Mouse (Mus musculus): ENCODE measurements around the gene Tmem30b. TPM values are rescaled to one million over a fixed set of nuclear protein-coding genes. Genes with fewer than 3 reads are reported as not detected.

The Tmem30b gene
- polyA plus RNA-seq, 1 experiment from 2014 or later, result 0.21 TPM

DNA sequence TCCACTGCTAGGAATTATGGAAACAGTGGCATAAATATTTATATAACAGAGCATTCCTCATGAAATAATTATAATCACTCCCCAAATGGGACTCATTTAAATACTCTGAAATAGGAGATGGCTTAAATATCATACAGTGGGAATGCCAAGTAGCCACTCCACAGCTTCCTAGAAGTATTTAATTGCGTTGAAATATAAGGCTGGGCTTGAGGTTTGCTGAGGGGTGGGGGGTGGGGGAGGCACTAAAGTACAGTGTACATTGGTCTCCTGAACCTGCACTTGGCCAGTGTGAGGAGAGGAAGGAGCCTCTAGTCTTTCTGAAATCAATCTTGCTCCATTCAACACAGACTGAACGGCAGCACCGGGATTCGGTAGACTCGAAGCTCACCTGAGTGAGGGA lies 39.5 kb downstream of the Tmem30b start:
- Histone ChIP-seq H3K4me2 (no peak overlapping the region), H3K4me3 (no peak overlapping the region), H3K36me3 (ENCODE audit: poor library complexity, severe bottlenecking) (no peaks in the 10 kb centered on the region), H3K9me3 (replicated peaks) (no peaks in the 10 kb centered on the region), H3K9ac (no peak overlapping the region), H3K27ac (no peak overlapping the region), H3K27me3 (no peaks in the 10 kb centered on the region), H3K4me1 (no peaks in the 10 kb centered on the region)
- ATAC-seq, result no peak
- 93% methylated on average over 5 of the region's 5 CpGs for WGBS

DNA sequence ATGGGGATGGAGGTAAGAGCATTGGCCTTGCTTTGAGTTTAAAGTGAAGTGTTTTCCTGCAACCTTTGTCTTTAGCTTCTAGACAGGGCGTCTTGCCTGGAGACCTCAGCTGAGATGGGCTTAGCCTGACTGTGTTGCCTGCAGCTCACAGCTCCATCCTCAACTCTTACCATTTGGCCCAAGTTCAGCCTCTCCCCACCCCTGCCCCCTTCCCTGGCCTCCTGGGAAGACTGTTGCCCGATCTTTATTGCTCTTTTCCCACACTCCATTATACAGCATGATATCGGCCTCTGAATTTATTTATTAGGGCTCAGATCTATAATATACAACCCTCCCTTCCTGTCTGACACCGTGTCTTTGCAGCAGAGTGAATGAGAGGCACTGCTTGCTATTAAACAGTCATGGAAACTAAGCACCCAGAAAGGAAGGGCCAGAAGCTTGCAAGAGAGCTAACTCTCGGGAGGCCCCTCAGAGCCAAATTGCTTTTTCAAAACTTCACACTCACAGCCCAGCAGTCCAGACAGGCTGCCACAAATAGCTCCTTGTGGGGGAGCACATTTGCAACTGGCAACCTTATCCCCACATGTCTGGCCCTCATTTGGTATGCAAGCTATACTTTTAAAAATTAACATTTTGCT lies 45.4 kb downstream of the Tmem30b start:
- WGBS, result 66% methylated on average over 5 of the region's 5 CpGs
- Histone ChIP-seq H3K9ac (no peak overlapping the region), H3K4me1 (no peaks in the 10 kb centered on the region), H3K4me3 (no peak overlapping the region), H3K36me3 (ENCODE audit: poor library complexity, severe bottlenecking) (no peaks in the 10 kb centered on the region), H3K4me2 (no peak overlapping the region), H3K27me3 (no peaks in the 10 kb centered on the region), H3K27ac (no peak overlapping the region), H3K9me3 (replicated peaks) (no peaks in the 10 kb centered on the region)
- peak; percentile 48; the same call in 1 of the 2 replicates for ATAC-seq

DNA sequence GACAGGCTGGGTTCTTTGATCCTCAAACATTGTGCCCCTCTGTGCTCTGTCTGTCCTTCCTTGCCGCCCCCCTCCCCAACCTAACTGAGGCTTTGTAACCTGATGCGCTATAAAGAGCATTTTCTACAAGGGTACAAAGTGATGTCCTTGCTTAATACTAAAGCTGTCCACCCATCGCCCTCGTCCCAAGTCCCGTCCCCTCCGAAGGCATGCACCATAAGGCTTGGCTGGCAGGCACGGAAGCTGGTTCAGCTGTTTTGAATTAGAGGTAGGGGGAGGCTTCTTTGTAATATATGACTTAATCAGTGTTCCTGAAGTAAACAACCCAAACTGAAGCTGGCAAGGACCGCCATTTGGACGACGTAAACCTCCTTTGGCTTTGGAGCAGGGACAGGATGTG lies 51.0 kb downstream of the Tmem30b start:
- Histone ChIP-seq H3K36me3 (ENCODE audit: poor library complexity, severe bottlenecking) (no peaks in the 10 kb centered on the region), H3K4me1 (no peaks in the 10 kb centered on the region), H3K9ac (no peak overlapping the region), H3K27me3 (no peaks in the 10 kb centered on the region), H3K4me2 (no peak overlapping the region), H3K9me3 (replicated peaks) (no peaks in the 10 kb centered on the region), H3K4me3 (no peak overlapping the region), H3K27ac (no peak overlapping the region)
- 92% methylated on average over 10 of the region's 10 CpGs for WGBS
- ATAC-seq, result no peak

DNA sequence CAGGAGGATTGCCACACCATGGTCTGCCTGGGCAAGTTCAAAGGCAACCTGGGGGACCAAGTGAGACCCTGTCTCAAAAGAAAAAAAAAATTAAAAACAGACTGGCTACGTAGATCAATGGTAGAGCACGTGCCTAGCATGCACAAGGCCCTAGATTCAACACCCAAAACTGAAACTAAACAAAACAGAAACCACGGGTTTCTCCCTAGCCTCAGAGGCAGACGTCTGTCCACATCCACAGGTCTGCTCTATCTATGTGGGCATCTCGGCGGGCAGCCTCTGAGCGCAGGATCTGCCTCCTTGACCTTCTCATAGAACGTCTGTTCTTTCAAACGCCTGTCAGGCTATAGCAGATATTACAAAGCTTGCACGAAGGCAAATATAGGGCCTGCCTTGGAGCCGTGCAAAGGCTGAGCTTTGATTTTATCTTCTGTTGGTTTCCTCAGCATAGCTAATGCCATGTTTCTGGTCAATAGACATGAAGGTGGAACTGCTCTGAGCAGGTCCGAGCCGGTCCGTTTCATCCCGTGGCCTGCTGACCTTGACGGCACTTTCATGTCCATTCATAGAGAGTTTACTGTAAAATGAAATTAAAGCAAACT lies 52.2 kb downstream of the Tmem30b start:
- Histone ChIP-seq H3K27me3 (no peaks in the 10 kb centered on the region), H3K36me3 (ENCODE audit: poor library complexity, severe bottlenecking) (no peaks in the 10 kb centered on the region), H3K27ac (no peak overlapping the region), H3K4me3 (no peak overlapping the region), H3K4me1 (no peaks in the 10 kb centered on the region), H3K9me3 (replicated peaks) (no peaks in the 10 kb centered on the region), H3K9ac (no peak overlapping the region), H3K4me2 (no peak overlapping the region)
- 88% methylated on average over 16 of the region's 16 CpGs for WGBS
- no peak for ATAC-seq

Other genes with a start within 250 kb of the Tmem30b start
- 2.1 and 3.1 TPM in 2 replicates for gene Prkch, start 38.4 kb upstream of the Tmem30b start, polyA plus RNA-seq (2015; fragmentation: Nextera tagmentation; extraction: Ambion mirVana)

Measured in forebrain, embryonic 13.5 days (tissue).